1 mouse cellular context compared by ENCODE assay signal in the genomic region with DNA sequence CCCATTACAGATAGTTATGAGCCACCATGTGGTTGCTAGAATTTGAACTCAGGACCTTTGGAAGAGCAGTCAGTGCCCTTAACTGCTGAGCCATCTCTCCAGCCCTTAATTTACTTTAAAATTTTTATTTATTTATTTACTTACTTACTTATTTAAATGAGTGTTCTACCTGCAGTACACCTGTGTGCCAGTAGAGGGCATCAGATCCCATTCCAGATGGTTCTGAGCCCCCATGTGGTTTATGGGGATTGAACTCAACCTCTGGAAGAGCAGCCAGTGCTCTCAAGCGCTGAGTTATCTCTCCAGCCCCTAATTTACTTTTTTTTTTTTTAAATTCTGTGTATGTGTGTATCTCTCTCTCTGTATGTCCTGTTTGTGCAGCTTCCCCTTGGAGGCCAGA.
TF ChIP-seq lines count a peak whose summit lies in the region.

No protein-coding gene starts in this region.

TF ChIP-seq in MEL, 35 proteins besides CTCF, POLR2A, EP300 and RAD21 (continued from another document):
- TF ChIP-seq USF2 (IDR thresholded peaks at IDR 0.05; ENCODE audit: borderline replicate concordance in 1 of 2, insufficient read depth in 1 of 2, low read depth in 1 of 2, low read length in 2 of 2): no peak
- TF ChIP-seq HCFC1 (IDR thresholded peaks at IDR 0.05; ENCODE audit: low read depth, low read length): 0 out of 2 replicates have a peak, but pooled peaks have one; percentile 17
- no peak for TF ChIP-seq RCOR1 (IDR thresholded peaks at IDR 0.05; ENCODE audit: low read depth, low read length)
- peak; percentile 87; the same call in 1 of the 2 replicates for TF ChIP-seq MYC (IDR thresholded peaks at IDR 0.05; ENCODE audit: low read depth, low read length)
- TF ChIP-seq POLR2AphosphoS2 (IDR thresholded peaks at IDR 0.05; ENCODE audit: low read length): no peak
